Mouse (Mus musculus): ENCODE measurements at regions not wholly inside any gene's neighbourhood (a gene's known extent, or its start where the extent isn't known, plus 50 kb on each side); places are given as distances from the start of the nearest gene placed in this dataset.

DNA sequence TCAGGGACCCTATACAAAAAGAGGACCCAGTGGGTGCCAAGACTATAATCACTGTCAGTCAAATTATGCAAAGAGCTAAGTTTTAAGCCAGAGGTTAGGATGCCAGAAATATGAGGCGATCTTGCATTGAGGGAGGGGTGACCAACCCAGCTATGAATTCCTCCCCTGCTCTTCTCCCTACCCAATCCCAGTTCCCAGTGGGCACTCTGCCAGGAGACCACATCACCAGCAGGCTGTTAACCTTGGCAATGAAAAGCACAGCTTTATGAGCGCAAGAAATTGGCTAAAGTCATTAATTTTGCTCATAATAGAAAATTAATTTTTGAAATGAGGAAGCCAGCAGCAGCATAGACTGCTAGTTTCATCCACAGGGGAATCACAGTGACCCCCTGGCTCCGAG, 65.7 kb upstream of the B3gat1 start:
- no peaks in the 10 kb centered on the region for H3K27me3 ChIP-seq (ENCODE audit: control insufficient read depth, insufficient read depth, insufficient read length)
- H3K79me2 ChIP-seq (ENCODE audit: control insufficient read depth, insufficient read depth): no peaks in the 10 kb centered on the region
- H3K36me3 ChIP-seq (ENCODE audit: control insufficient read depth, insufficient read depth): no peaks in the 10 kb centered on the region
- H3ac ChIP-seq (ENCODE audit: control insufficient read depth, insufficient read length): no peak overlapping the region
- no peak overlapping the region for H3K4me3 ChIP-seq
- H3K4me2 ChIP-seq (ENCODE audit: low read depth): no peak overlapping the region
- no peak for TF ChIP-seq E2F4 (IDR thresholded peaks at IDR 0.05; ENCODE audit: insufficient read depth)

DNA sequence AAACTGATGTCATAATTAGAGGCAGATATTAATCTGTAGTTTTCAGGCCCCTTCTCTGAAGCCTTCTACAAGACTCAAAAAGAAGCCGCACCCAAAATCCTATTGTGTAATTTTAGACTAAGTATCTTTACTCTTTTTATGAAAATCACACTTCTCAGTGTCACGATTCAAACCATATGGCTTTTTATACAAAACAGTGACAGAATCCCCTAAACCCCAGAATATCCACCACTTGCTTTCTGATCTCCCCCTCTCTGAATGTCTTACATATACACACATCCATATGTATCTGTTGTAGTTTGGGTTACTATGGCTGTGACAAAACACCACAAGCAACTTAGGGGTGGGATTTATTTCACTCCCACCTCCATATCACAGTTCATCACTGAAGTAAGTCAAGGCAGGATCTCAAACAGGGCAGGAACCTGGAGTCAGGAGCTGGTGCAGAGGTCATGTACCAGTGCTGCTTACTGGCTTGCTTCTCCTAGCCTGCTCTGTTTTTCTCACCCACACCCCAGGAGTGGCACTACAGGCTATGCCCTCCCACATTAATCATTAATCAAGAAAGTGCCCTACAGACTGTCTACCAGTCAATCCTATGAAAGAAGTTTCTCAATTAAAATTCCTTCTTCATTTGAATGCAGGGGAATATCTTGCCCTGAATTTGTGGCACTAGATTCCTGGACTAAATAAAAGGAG, 59.3 kb upstream of the B3gat1 start:
- no peaks in the 10 kb centered on the region for H3K36me3 ChIP-seq (ENCODE audit: control insufficient read depth, insufficient read depth)
- TF ChIP-seq CEBPB (IDR thresholded peaks at IDR 0.05; ENCODE audit: insufficient read depth, poor library complexity, severe bottlenecking) (no peak), E2F4 (IDR thresholded peaks at IDR 0.05; ENCODE audit: insufficient read depth) (no peak), REST (IDR thresholded peaks at IDR 0.05; ENCODE audit: insufficient read depth, insufficient read length) (no peak), SRF (IDR thresholded peaks at IDR 0.05; ENCODE audit: control insufficient read depth, insufficient read length, low read depth) (no peak), MYOD1 (IDR thresholded peaks at IDR 0.05; ENCODE audit: control insufficient read depth in 1 of 3, insufficient read length in 2 of 3, low read depth in 2 of 3) (no peak), POLR2AphosphoS2 (IDR thresholded peaks at IDR 0.05; ENCODE audit: insufficient read length, low read depth) (no peak), POLR2A (IDR thresholded peaks at IDR 0.05; ENCODE audit: insufficient read length, low read depth) (no peak), MYOG (IDR thresholded peaks at IDR 0.05; ENCODE audit: control insufficient read depth in 1 of 3, insufficient read depth in 1 of 3, insufficient read length in 2 of 3, low read depth in 2 of 3) (no peak), USF1 (IDR thresholded peaks at IDR 0.05; ENCODE audit: low read depth) (no peak), MAX (IDR thresholded peaks at IDR 0.05; ENCODE audit: low read depth) (no peak), TCF12 (IDR thresholded peaks at IDR 0.05; ENCODE audit: insufficient read depth, poor library complexity, severe bottlenecking) (no peak), TCF3 (IDR thresholded peaks at IDR 0.05; ENCODE audit: insufficient read length, low read depth) (no peak)
- H3K4me2 ChIP-seq (ENCODE audit: low read depth): no peak overlapping the region

DNA sequence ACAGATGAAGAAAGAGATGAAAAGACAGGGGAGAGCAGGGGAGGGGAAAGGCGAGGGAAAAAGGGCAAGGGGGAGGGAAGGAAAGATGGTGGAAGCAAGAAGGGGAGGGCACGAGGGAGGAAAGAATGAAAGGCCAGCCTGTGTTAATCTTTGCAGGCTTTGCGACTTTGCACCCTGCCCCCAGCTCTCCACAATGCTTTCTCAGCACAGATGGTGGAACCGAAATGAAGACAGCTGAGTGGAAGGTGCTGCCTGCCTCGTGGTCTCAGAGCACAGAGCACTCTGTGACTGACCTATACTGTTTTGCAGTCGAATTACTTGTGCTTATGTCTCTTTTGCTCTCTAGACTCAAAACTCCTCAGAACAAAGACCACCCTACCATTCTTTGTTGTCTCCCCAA, 55.2 kb upstream of the B3gat1 start:
- Histone ChIP-seq H3K27me3 (ENCODE audit: control insufficient read depth, insufficient read depth, insufficient read length) (no peaks in the 10 kb centered on the region), H3K79me2 (ENCODE audit: control insufficient read depth, insufficient read depth) (no peaks in the 10 kb centered on the region), H3K4me3 (no peak overlapping the region), H3ac (ENCODE audit: control insufficient read depth, insufficient read length) (no peak overlapping the region), H3K36me3 (ENCODE audit: control insufficient read depth, insufficient read depth) (no peaks in the 10 kb centered on the region), H3K4me2 (ENCODE audit: low read depth) (no peak overlapping the region)
- no peak for TF ChIP-seq MYOG (IDR thresholded peaks at IDR 0.05; ENCODE audit: control insufficient read depth in 1 of 3, insufficient read depth in 1 of 3, insufficient read length in 2 of 3, low read depth in 2 of 3)
- no peak for TF ChIP-seq POLR2AphosphoS2 (IDR thresholded peaks at IDR 0.05; ENCODE audit: insufficient read length, low read depth)
- TF ChIP-seq CEBPB (IDR thresholded peaks at IDR 0.05; ENCODE audit: insufficient read depth, poor library complexity, severe bottlenecking): no peak
- TF ChIP-seq MYOD1 (IDR thresholded peaks at IDR 0.05; ENCODE audit: control insufficient read depth in 1 of 3, insufficient read length in 2 of 3, low read depth in 2 of 3): no peak
- TF ChIP-seq TCF3 (IDR thresholded peaks at IDR 0.05; ENCODE audit: insufficient read length, low read depth): no peak
- TF ChIP-seq REST (IDR thresholded peaks at IDR 0.05; ENCODE audit: insufficient read depth, insufficient read length): no peak
- no peak for TF ChIP-seq POLR2A (IDR thresholded peaks at IDR 0.05; ENCODE audit: insufficient read length, low read depth)

More for the DNA sequence above, 59.3 kb upstream of the B3gat1 start:
- no peak overlapping the region for H3K4me3 ChIP-seq
- no peak overlapping the region for H3ac ChIP-seq (ENCODE audit: control insufficient read depth, insufficient read length)
- no peaks in the 10 kb centered on the region for H3K27me3 ChIP-seq (ENCODE audit: control insufficient read depth, insufficient read depth, insufficient read length)
- no peaks in the 10 kb centered on the region for H3K79me2 ChIP-seq (ENCODE audit: control insufficient read depth, insufficient read depth)

DNA sequence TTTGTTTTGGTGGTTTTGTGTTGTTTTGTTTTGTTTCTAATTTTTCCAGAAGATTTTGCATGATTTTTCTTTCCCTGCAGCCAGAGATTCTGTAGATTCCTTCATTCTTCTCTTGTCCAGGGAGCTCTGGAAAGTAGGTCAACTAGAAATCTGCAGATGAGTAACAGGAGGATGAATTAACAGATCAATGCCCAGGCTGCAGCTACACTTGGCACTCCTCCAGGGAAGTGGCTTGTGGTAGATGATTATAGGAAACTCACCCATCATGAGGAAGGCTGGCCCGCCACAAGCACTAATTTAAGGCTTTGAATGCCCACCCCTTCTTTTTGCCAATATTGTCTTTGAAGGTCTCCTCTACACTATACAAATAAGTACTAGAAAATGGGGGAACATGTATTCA, 52.0 kb upstream of the B3gat1 start:
- Histone ChIP-seq H3K36me3 (ENCODE audit: control insufficient read depth, insufficient read depth) (no peaks in the 10 kb centered on the region), H3ac (ENCODE audit: control insufficient read depth, insufficient read length) (no peak overlapping the region)

More for the DNA sequence above, 52.0 kb upstream of the B3gat1 start:
- H3K4me3 ChIP-seq: no peak overlapping the region
- no peaks in the 10 kb centered on the region for H3K79me2 ChIP-seq (ENCODE audit: control insufficient read depth, insufficient read depth)
- no peak overlapping the region for H3K4me2 ChIP-seq (ENCODE audit: low read depth)
- H3K27me3 ChIP-seq (ENCODE audit: control insufficient read depth, insufficient read depth, insufficient read length): no peaks in the 10 kb centered on the region
- TF ChIP-seq TCF12 (IDR thresholded peaks at IDR 0.05; ENCODE audit: insufficient read depth, poor library complexity, severe bottlenecking) (no peak), MYOG (IDR thresholded peaks at IDR 0.05; ENCODE audit: control insufficient read depth in 1 of 3, insufficient read depth in 1 of 3, insufficient read length in 2 of 3, low read depth in 2 of 3) (no peak), TCF3 (IDR thresholded peaks at IDR 0.05; ENCODE audit: insufficient read length, low read depth) (no peak), SRF (IDR thresholded peaks at IDR 0.05; ENCODE audit: control insufficient read depth, insufficient read length, low read depth) (no peak), E2F4 (IDR thresholded peaks at IDR 0.05; ENCODE audit: insufficient read depth) (no peak)

Measured in myocyte (in vitro differentiated cells).